Mouse (Mus musculus): Measurements from ENCODE around the gene Gm10337. TPM values are rescaled to one million over a fixed set of nuclear protein-coding genes. Genes with fewer than 3 reads are reported as not detected.

Gene Gm10337
- total RNA-seq, 2 experiments from 2014 or later, result not detected

GRCm38 (mm10) chr15:102498322-102498721 lies 5.2 kb upstream of the Gm10337 start:
- ATAC-seq (replicated peaks; ENCODE audit: poor library complexity, severe bottlenecking), result no peak

GRCm38 (mm10) chr15:102499370-102499769 lies 4.2 kb upstream of the Gm10337 start:
- peak; percentile 27 for ATAC-seq (replicated peaks; ENCODE audit: poor library complexity, severe bottlenecking)

GRCm38 (mm10) chr15:102499851-102500250 lies 3.7 kb upstream of the Gm10337 start:
- no peak for ATAC-seq (replicated peaks; ENCODE audit: poor library complexity, severe bottlenecking)

GRCm38 (mm10) chr15:102500479-102500878 lies 3.0 kb upstream of the Gm10337 start:
- no peak for ATAC-seq (replicated peaks; ENCODE audit: poor library complexity, severe bottlenecking)

- no peak for ATAC-seq (replicated peaks; ENCODE audit: poor library complexity, severe bottlenecking)
Observed at GRCm38 (mm10) chr15:102501084-102501814, 2.3 kb upstream of the Gm10337 start.

GRCm38 (mm10) chr15:102502254-102502840 lies 1.2 kb upstream of the Gm10337 start:
- ATAC-seq (replicated peaks; ENCODE audit: poor library complexity, severe bottlenecking), result no peak

DNA sequence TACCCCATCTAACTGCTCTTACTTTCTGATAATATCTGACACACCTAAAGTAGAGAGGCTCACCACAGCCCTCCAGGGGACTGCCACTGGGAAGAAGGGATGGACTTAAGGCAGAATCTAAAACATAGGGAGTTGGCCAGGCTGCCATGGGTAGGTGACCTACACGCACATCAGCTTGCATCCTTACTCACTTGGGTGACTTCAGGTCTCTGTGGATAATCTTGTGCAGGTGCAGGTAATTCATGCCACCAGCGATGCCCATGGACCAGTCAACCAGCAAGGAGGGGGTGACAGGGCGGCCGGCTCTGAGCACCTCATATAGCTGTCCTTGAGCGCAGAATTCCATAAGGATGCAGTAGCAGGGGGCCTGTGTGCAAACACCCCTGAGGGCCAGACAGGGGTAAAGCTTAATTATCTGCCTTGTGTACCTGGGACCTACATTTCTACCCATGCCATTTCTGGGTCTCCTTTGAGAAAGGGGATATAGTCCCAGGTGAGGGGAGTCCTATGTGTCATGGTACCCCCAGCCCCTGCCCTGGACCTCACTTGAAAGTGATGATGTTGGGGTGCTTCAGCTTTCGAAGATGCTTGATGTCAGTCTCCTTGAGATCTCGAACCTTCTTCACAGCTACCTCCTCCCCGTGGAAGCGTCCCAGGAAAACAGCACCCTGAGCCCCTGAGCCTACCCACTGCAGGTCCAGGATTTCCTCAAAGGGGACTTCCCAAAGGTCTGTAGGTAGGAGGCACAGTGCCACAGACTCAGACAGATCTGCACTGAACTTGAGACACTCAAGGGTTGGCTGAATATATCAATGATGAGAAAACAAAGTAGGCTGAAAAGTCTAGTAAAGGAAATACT lies 631 bp downstream of the Gm10337 start:
- ATAC-seq (replicated peaks; ENCODE audit: poor library complexity, severe bottlenecking), result no peak

DNA sequence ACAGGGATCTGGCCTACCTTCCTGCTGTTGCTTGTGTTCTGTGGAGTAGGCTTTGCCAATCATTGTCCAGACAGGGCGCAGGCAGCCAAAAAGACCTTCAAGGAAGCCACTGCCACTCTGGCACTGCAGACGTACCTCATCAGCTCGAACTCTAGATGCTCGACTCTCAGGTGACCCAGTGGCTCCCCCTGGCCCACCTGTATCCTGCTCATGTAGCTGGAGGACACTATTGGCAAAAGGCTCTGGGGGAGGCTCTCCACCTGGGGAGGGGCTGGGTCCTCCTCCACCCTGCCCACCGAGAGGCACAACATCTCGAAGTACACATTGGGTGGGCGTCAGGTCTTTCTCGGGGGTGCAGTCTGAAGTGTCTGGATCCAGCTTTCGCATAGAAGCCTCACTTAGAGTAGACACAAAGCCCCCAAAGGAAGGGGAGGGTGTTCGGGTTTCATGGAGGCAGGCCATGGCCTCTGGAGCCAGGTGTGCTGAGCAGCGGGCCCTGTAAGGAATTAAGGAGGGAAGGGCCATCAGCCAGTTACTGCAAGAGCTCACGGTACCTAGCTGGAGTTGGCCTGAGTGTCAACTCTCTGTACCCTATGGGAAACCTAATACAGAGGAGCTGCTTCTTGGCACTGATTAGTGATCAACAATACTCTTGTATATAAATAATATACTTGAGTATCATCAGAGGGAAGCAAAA lies 1.7 kb downstream of the Gm10337 start:
- no peak for ATAC-seq (replicated peaks; ENCODE audit: poor library complexity, severe bottlenecking)

- no peak for ATAC-seq (replicated peaks; ENCODE audit: poor library complexity, severe bottlenecking)
Observed at GRCm38 (mm10) chr15:102505770-102506463, 2.4 kb downstream of the Gm10337 start.

- no peak for ATAC-seq (replicated peaks; ENCODE audit: poor library complexity, severe bottlenecking)
Observed at GRCm38 (mm10) chr15:102506464-102506830, 2.9 kb downstream of the Gm10337 start.

DNA sequence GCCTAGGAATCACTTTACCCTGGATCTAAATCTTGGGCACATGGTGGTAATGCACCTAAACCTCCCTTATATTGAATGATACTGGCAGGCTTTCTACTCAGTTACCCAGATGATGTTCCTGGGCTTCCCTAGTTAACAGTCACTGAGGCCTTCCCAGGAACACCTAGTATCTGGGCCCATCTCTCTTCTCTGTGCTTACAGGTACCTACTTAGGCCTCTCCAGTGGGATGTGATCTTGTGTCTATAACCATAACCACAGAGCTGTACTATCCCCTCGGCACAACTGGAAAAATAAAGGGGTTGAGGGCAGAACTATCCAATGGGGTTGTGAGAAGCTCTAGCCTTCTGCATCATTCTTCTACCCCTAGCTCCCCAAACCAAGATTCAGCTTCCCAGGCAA lies 3.3 kb downstream of the Gm10337 start:
- no peak for ATAC-seq (replicated peaks; ENCODE audit: poor library complexity, severe bottlenecking)

- ATAC-seq (replicated peaks; ENCODE audit: poor library complexity, severe bottlenecking), result no peak
Observed at GRCm38 (mm10) chr15:102507561-102507960, 4.0 kb downstream of the Gm10337 start.

- no peak for ATAC-seq (replicated peaks; ENCODE audit: poor library complexity, severe bottlenecking)
Observed at GRCm38 (mm10) chr15:102508336-102508735, 4.8 kb downstream of the Gm10337 start.

DNA sequence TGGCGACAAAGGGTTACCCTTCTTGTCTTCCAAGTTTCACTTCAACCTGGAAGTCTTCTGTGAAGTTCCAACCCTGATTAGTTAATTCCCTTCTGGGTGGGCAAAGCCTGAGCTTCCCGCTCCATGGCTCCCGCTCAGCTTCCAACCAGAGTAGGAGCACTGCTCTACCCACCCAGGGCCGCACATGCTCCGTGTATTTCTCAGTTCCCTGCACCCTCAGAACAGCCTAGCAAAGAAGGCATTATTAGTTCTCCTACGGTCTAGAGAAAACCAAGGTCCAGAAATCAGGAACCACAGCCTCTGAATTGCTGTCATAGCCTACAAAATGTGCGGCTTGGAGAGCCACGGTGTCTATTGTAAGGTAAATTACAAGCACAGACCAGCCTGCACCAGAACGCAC lies 6.6 kb downstream of the Gm10337 start:
- peak; percentile 19 for ATAC-seq (replicated peaks; ENCODE audit: poor library complexity, severe bottlenecking)

DNA sequence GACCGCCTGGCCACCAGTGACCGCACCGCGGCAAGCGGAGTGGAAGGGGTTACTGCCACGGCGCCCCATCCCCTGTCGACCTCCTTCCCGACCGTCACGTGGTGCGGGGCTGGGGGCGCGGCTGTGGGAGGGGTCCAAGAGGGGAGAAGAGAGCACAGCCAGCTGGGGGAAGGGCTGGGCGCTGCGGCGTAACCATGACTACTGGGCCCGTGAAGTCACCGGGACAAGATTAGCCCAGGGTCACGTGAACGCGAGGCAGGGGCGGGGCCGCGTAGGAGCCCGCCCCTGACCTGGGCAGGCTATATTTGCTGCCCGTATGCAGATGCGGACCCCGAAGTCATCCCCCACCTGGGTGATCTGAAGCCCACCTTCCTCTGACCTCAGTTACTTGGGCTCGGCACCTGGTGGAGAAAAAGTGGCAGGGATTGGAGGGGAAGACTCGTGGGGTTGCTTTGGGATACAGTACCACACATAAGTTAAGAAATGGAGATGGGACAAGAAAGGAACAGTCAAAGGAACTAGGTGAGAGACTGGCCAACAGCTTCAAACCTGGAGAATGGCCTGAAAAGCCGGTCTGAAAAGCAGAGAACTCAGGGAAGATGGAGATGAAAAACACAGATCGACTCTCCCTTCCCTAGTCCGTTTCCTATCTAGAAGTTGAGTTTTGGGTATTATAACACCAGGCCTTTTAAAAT lies 7.2 kb downstream of the Gm10337 start:
- peak; percentile 87 for ATAC-seq (replicated peaks; ENCODE audit: poor library complexity, severe bottlenecking)

GRCm38 (mm10) chr15:102511285-102511833 lies 7.8 kb downstream of the Gm10337 start:
- no peak for ATAC-seq (replicated peaks; ENCODE audit: poor library complexity, severe bottlenecking)

- no peak for ATAC-seq (replicated peaks; ENCODE audit: poor library complexity, severe bottlenecking)
Observed at GRCm38 (mm10) chr15:102512010-102512409, 8.5 kb downstream of the Gm10337 start.

DNA sequence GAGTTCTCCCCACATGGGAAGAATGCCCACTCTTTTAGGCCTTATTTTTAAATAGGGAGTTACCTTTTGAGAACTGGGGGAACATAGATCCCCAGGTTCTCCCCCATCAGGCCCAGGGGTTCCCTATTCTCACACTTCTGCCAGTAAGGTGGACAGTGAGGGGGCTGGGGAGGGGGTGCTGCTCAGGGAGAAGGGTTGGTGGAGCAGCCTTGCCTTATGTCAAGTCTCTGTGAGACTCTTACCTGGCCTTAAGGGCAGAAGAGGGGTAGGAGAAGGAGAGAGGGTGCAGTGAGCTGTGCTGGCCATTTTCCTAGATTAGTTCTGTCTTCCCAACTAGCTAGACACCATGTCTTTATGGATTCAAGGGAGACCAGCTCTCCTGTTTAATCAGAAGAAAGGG lies 8.9 kb downstream of the Gm10337 start:
- no peak for ATAC-seq (replicated peaks; ENCODE audit: poor library complexity, severe bottlenecking)

DNA sequence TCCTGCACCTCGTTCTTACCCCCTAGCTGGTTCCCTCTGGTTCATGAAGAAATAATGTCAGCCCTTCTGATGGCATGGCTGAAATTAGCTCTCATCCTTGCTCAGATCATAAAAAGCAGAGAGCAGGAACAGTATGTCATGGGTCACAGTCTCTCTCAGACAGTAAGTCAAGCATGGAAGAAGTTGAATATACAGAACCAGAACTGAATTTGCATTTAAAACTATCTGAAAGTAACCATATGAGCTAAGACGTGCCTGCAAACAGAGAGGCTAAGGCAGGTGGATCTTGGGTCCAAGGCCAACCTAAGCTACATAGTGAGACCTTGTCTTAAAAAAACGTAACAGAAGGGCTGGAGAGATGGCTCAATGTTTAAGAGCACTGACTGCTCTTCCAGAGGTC lies 9.5 kb downstream of the Gm10337 start:
- no peak for ATAC-seq (replicated peaks; ENCODE audit: poor library complexity, severe bottlenecking)

Measured in granulocyte monocyte progenitor cell, adult 5-6 weeks (primary cell).